Mouse (Mus musculus) right cerebral cortex, postnatal 36 days (tissue): ENCODE results near the gene Cldnd1.

ENCODE experiments used
- DNase-seq, 2 experiments: peaks; one replicate each; pipeline ENCODE4 v3.0.0; 2022; ENCODE audit warnings: low spot score in 2 of 2, mixed read lengths in 1 of 2

Cldnd1 gene

GRCm38 (mm10) chr16:58708601-58709475 lies 18.9 kb upstream of the Cldnd1 start:
- no peak for DNase-seq

GRCm38 (mm10) chr16:58709536-58709935 lies 18.2 kb upstream of the Cldnd1 start:
- DNase-seq: no peak

- no peak for DNase-seq
These were observed 15.5 kb upstream of the Cldnd1 start for GRCm38 (mm10) chr16:58712221-58712620.

DNA sequence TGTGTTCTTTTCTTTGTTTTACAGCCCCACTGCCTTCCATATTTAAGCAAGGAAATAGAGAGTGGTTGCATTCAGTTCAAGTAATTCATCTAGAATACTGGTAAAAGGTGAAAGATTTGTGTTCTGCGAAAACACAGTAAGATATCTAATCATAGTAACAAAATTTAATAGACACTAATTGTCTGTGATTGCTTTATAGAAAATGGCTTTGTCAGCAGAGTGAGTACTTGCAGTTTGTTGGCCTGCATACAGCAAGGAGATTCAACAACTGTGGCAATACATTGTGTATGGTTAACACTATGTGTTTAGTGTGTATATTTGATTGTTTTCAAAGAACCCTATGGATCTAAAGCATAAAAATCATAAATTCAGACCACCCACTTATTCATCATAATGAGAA lies 14.6 kb upstream of the Cldnd1 start:
- DNase-seq: no peak

- DNase-seq: no peak
These were observed 12.7 kb upstream of the Cldnd1 start for GRCm38 (mm10) chr16:58715018-58715417.

DNA sequence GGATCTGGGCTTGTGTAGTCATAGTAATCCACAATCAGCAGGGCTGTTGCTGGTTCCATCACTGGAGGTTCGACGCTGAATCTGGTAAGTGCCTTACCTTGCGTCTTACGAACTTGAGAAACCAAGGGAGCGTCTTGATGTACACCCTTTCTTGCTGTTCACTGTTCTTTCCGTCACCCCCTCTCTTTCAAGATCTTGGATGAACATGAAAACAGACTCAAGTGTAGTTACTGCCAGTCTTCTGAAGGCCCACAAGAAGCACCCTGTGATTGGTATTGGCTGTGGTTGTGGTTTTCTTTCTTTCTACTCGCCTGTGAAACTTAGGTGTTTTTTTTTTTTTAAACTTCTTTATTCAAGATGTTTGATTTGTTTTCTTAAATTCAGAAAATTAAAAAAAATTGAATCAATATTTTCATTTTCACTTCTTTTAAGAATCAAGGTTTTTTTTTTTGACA lies 9.0 kb upstream of the Cldnd1 start, which contains the start of gene Gpr15:
Gene Gpr15, minus strand, starts transcription at position 405 of the 455 bp plus-strand sequence.
- no peak for DNase-seq

DNA sequence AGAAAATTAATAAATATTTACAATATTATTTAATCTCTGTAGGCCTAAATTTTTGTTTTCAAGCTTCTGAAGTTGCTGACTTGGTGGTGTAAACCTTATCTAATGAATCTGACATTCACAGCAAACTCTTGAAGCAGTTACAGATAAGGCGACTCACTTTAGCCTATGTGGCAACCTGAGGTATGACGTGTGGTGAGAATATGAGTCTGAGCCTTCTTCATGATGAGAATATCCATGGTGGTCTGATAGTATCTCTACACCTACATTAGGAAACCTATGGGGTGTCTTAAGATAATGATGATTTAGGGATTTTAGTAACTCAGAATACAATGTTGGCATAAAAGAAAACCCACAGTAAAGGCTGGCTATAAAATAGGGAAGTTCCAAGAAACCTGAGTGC lies 5.4 kb upstream of the Cldnd1 start:
- no peak for DNase-seq

- DNase-seq: no peak
These were observed 832 bp upstream of the Cldnd1 start for GRCm38 (mm10) chr16:58726680-58727476.

- peak in 1 of 2 experiments; percentile 30 for DNase-seq
These were observed 514 bp downstream of the Cldnd1 start for GRCm38 (mm10) chr16:58728176-58728671.

DNA sequence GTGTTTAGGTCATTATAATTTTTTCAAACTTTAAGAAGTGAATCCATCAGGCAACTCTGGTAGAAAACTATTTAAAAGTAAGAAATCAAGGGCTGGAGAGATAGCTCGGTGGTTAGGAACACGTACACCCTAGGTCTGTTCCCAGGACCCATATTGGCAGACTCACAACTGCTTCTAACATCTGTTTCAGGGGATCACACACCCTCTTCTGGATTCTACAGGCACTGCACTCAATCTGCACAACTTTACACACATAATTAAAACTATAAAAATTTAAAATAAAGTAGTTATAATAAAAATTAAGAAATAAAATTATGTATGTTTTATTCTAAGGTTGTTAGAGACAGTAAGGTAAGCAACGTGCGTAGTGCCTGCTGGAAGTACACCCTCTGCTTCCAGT lies 10.5 kb downstream of the Cldnd1 start:
- no peak for DNase-seq

- no peak for DNase-seq
These were observed 11.1 kb downstream of the Cldnd1 start for GRCm38 (mm10) chr16:58738800-58739199.

GRCm38 (mm10) chr16:58740751-58741150 lies 13.0 kb downstream of the Cldnd1 start:
- no peak for DNase-seq

DNA sequence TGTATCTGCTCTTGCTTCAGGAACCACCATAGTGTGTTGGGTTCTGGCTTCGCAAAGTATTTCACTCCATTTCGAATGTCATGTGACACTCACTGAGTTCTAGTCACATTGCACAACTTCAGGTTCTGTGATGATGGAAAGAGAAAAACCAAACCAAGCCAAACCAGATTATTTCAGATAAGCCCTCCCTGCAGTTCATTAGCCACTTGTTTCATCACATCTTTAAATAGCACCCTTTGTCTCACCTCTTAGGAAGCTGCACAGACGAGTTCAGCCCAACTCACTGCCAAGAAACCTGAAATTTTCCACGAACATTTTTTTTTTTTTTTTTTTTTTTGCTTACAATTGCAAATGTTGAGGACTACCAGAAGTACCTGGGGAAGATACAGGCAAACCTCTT lies 19.0 kb downstream of the Cldnd1 start:
- DNase-seq: no peak

DNA sequence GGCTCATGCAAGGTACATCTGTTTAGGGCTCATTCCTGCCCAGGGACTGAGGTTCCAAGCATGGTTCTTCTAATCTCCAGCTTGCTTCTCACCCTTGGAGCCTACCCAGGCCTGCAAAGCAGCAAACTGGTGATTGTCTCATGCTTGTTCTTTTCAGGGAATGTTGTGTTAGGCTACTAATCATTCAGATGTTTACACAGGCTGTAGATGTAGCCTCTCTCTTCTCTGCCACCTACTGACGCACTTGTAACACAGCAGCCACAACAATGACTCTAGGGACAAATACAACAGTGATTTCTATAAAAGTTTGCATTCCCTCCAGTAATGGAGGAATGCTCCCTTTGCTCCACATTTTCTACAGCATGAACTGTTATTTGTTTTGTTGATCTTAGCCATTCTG lies 23.6 kb downstream of the Cldnd1 start:
- no peak for DNase-seq

DNA sequence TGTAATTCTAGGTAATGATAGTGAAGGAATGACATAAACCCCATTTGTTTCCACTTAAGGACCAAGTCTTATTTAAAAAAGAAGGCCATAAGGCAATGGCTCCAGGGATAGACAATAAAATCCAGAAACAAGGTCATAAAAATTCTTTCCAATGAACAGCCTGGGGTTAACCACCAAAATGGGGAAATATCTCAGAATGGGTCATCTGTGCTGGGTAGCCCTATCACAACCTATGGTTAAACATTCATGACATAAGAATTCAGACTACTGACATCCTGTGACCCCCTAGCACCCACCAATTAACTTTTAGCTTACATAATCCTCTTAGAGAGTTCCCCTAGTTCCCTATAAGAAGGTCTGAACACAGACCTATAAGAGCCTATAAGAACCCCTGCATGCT lies 28.5 kb downstream of the Cldnd1 start:
- no peak for DNase-seq

GRCm38 (mm10) chr16:58763076-58763475 lies 35.4 kb downstream of the Cldnd1 start, which contains the start of gene Olfr172:
Gene Olfr172, minus strand, starts transcription at chr16:58763176.
- DNase-seq: no peak
